Mouse (Mus musculus) heart, postnatal 4 days (tissue): ENCODE data around the gene Prdx6. TPM values are rescaled to one million over a fixed set of nuclear protein-coding genes. Genes with fewer than 3 reads are reported as not detected.
"Not testable (repeated sequence)": the region's sequence is repeated elsewhere in the genome, so short reads cannot be mapped to it uniquely, and the experiment has no call there.

Experiments
- DNase-seq: peaks from one replicate; pipeline ENCODE4 v3.0.0; 2021
- total RNA-seq, 2 experiments: library from RNA; stranded (reverse); gene quantifications; 2 replicates each; pipeline ENCODE4 v1.2.3; 2021

The Prdx6 gene
- total RNA-seq, 2 experiments from 2014 or later = 203 to 210 TPM

GRCm38 (mm10) chr1:161251417-161252265, 622 bp upstream of the Prdx6 start:
- DNase-seq = no peak

GRCm38 (mm10) chr1:161250031-161250603, 902 bp downstream of the Prdx6 start:
- DNase-seq = peak; percentile 57

DNA sequence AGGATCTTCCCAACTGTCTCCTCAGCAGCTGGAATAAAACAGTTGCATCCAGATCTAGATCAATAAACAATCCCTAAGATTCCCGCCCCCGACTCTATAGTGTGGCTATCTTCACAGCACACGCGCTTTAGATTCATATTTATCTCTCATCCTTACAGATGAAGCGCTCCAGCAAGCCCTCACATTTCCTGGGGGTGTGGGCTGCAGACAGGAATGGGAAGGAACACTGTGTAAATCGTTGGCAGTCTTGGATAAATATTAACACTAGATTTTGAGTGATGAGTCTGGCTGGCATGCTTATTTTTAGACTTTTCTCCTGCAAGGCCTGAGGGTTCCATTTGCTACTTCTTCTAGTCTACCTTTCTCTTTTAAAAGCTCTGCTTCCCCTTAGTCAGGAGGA, 1.6 kb downstream of the Prdx6 start:
- no peak for DNase-seq

DNA sequence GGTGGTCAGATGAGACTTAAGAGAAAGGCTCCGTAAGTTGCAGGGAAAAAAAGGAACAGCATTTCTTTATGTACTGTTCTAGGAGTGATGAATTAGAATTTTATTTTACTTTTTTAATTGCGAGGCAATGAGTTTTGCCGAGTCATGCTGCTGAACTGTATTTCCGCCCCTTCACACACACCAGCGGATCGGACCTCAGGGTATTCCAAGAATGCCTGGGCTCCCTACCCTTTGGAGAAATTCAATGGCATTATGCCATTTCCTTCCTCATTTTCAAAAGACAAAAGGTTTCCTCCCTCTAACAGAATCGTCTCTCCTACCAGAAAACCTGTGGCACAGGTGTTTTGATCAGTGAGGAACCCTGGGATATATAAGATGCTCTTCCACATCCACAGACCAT, 2.3 kb downstream of the Prdx6 start:
- DNase-seq = no peak

DNA sequence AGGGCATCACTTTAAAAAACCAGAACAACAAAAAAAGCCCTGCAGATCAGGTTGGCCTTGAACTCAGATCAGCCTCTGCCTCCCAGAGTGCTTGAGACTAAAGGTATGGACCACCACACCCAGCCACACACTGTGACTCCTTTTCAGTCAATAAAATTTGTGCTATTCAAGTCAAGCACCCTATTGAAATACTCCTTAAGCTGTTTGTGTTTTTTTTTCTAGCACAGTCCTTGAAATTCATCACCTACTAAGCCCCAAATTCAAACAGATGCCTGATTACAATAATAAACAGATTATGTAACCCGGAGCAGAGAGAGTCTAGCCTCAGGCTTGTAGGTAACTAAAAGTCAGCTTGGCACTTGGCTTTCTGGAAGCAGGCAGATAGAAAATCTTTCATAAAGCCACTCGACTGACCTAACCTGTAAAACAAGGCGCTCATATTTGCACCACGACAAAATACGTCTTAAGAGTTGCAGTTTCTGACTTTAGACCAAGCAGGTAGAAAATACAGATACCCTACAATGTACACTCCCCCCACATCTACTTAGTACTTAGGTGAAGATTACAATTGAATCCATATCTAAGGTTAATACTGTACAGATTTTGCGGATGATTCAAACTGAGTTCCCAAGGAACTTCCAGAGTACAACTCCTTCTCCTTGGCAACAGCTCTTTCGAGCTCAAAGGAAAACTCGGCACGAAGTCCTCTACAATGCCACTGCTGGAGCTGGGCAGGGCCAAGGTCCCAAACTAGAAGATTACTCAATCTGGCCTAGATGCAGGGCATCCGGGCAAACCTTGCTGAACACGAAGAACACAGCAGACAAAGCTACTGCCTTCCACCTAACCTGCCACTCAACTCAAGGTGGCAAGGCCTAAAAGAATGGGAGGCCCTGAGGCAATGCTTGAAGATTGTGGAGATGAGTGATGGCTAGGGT, 3.1 kb downstream of the Prdx6 start:
- no peak for DNase-seq

- peak; percentile 24 for DNase-seq
These were observed 3.8 kb downstream of the Prdx6 start for GRCm38 (mm10) chr1:161247176-161247575.

- DNase-seq = no peak
These were observed 13.3 kb downstream of the Prdx6 start for GRCm38 (mm10) chr1:161237750-161238149.

DNA sequence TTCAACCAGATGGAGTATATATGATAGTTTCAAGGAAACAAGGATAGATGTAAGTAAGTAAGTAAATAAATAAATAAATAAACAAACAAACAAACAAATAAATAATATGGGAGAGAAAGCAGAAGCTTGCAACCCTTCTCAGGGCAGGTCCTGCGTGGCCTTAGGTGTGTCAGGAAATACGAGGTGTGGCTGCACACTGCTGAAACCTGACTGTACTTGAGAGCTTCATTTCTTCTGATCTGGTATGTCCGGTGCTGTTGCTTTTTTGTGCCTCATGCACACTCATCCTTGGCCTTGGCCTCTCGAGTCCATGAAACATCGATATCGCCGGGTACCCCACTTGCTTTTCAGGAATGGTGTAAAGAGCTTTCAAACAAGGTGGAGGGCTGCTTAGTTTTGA, 13.7 kb downstream of the Prdx6 start:
- DNase-seq = no peak

- DNase-seq = no peak
These were observed 17.7 kb downstream of the Prdx6 start for GRCm38 (mm10) chr1:161233226-161233839.

- no peak for DNase-seq
These were observed 18.8 kb downstream of the Prdx6 start for GRCm38 (mm10) chr1:161232181-161232580.

GRCm38 (mm10) chr1:161224837-161225236, 26.2 kb downstream of the Prdx6 start:
- peak; percentile 53 for DNase-seq

- DNase-seq = no peak
These were observed 31.2 kb downstream of the Prdx6 start for GRCm38 (mm10) chr1:161219816-161220215.

DNA sequence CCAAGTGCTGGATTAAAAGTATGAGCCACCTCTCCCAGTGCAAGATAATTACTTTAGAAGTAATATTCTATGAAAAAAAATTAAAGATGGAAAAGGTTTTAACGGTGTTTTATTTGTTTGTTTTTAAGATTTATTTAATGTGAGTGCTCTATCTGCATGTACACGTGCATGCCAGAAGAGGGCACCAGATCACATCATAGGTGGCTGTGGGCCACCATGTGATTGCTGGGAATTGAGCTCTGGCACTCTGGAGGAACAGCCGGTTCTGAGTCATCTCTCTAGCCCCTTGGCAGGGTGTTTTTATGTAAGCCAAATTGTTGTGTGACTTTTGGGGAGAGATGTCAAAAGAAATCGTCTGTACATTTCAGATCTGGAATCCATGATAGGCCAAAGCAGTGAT, 36.6 kb downstream of the Prdx6 start:
- peak; percentile 28 for DNase-seq

DNA sequence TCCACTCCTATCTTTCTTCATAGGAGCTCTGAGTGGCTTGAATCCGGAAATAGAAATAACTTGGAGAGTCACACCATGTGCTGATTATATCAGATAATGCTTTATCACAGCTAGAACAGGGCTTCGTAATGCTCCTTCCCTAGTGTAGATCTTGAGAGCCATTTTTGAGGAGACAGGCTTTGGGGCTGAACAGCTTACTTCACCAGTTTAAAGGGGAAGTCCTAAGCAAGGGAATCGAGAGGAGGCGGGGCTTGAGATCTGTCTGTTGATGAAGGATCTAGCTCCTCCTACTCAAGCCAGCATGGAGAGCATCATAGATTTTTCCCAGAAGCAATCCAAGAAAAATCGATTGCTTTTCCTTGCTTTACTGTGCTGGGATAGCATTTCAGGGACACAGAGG, 51.2 kb downstream of the Prdx6 start:
- DNase-seq = no peak

GRCm38 (mm10) chr1:161196364-161196763, 54.7 kb downstream of the Prdx6 start:
- DNase-seq = not testable (repeated sequence)

- DNase-seq = peak; percentile 87
These were observed 55.3 kb downstream of the Prdx6 start for GRCm38 (mm10) chr1:161195541-161196351.

- DNase-seq = no peak
These were observed 60.6 kb downstream of the Prdx6 start for GRCm38 (mm10) chr1:161190253-161190910.
